Mouse (Mus musculus): Measurements from ENCODE around the gene Dolk. TPM values are rescaled to one million over a fixed set of nuclear protein-coding genes. Genes with fewer than 3 reads are reported as not detected.
A peak's percentile ranks its signal among the peaks of the same experiment; 100 is the strongest.

Dolk gene
- total RNA-seq, 2 experiments from 2014 or later = 22.3 to 25.2 TPM

GRCm38 (mm10) chr2:30266392-30266941 lies 19.7 kb downstream of the Dolk start:
- peak overlapping the region; percentile 91 for H3K27ac ChIP-seq
- no peak overlapping the region for H3K4me3 ChIP-seq
- intact Hi-C loops (cut with DNase I) = loop anchor here (1.0 kb wide), 1 partner anchor 24 kb away; no protein-coding TSS in a partner anchor
- no peak; the same call in 1 of the 2 replicates for TF ChIP-seq CTCF (IDR thresholded peaks at IDR 0.05)
- DNase-seq (ENCODE audit: extremely low spot score in 1 of 2, low spot score in 2 of 2) = peak in 1 of 2 experiments; percentile 33

- DNase-seq (ENCODE audit: extremely low spot score in 1 of 2, low spot score in 2 of 2) = peak; percentile 39 to 55
- Histone ChIP-seq H3K27ac (peak within 1 kb of the TSS; percentile 91), H3K4me3 (no peak within 1 kb of the TSS)
- TF ChIP-seq CTCF (IDR thresholded peaks at IDR 0.05) = no peak
- intact Hi-C loops (cut with DNase I) = loop anchor here (1.0 kb wide), 1 partner anchor 24 kb away; no protein-coding TSS in a partner anchor
Observed at GRCm38 (mm10) chr2:30265767-30266253, 20.3 kb downstream of the Dolk start, which contains the start of gene Phyhd1. TSS of gene Phyhd1 (plus strand) at chr2:30266203.

- H3K27ac ChIP-seq = peak overlapping the region; percentile 91
- no peak overlapping the region for H3K4me3 ChIP-seq
- intact Hi-C loops (cut with DNase I) = no loop called here
- no peak for TF ChIP-seq CTCF (IDR thresholded peaks at IDR 0.05)
- no peak for DNase-seq (ENCODE audit: extremely low spot score in 1 of 2, low spot score in 2 of 2)
Observed at GRCm38 (mm10) chr2:30264671-30265519, 21.2 kb downstream of the Dolk start.

GRCm38 (mm10) chr2:30263811-30264210 lies 22.3 kb downstream of the Dolk start:
- intact Hi-C loops (cut with DNase I) = no loop called here
- TF ChIP-seq CTCF (IDR thresholded peaks at IDR 0.05) = no peak
- no peak for DNase-seq (ENCODE audit: extremely low spot score in 1 of 2, low spot score in 2 of 2)
- H3K27ac ChIP-seq = peak overlapping the region; percentile 42
- H3K4me3 ChIP-seq = no peak overlapping the region

GRCm38 (mm10) chr2:30262840-30263441 lies 23.2 kb downstream of the Dolk start:
- no peak overlapping the region for H3K4me3 ChIP-seq
- peak overlapping the region; percentile 42 for H3K27ac ChIP-seq
- DNase-seq (ENCODE audit: extremely low spot score in 1 of 2, low spot score in 2 of 2) = peak; percentile 40 to 50
- no peak for TF ChIP-seq CTCF (IDR thresholded peaks at IDR 0.05)
- intact Hi-C loops (cut with DNase I) = no loop called here

GRCm38 (mm10) chr2:30261921-30262839 lies 24.0 kb downstream of the Dolk start:
- H3K27ac ChIP-seq = peak overlapping the region; percentile 42
- H3K4me3 ChIP-seq = no peak overlapping the region
- no peak for TF ChIP-seq CTCF (IDR thresholded peaks at IDR 0.05)
- intact Hi-C loops (cut with DNase I) = no loop called here
- DNase-seq (ENCODE audit: extremely low spot score in 1 of 2, low spot score in 2 of 2) = no peak

GRCm38 (mm10) chr2:30261064-30261736 lies 24.9 kb downstream of the Dolk start:
- TF ChIP-seq CTCF (IDR thresholded peaks at IDR 0.05) = peak; percentile 11; the same call in 1 of the 2 replicates
- Histone ChIP-seq H3K27ac (no peak overlapping the region; the same call in 1 of the 2 replicates), H3K4me3 (no peak overlapping the region)
- DNase-seq (ENCODE audit: extremely low spot score in 1 of 2, low spot score in 2 of 2) = no peak
- intact Hi-C loops (cut with DNase I) = no loop called here

- TF ChIP-seq CTCF (IDR thresholded peaks at IDR 0.05) = no peak
- no peak for DNase-seq (ENCODE audit: extremely low spot score in 1 of 2, low spot score in 2 of 2)
- intact Hi-C loops (cut with DNase I) = no loop called here
- H3K27ac ChIP-seq = peak overlapping the region; percentile 67
- H3K4me3 ChIP-seq = no peak overlapping the region
Observed at GRCm38 (mm10) chr2:30259131-30260064, 26.7 kb downstream of the Dolk start.

- TF ChIP-seq CTCF (IDR thresholded peaks at IDR 0.05) = no peak
- no peak for DNase-seq (ENCODE audit: extremely low spot score in 1 of 2, low spot score in 2 of 2)
- intact Hi-C loops (cut with DNase I) = no loop called here
- Histone ChIP-seq H3K27ac (peak overlapping the region; percentile 67), H3K4me3 (no peak overlapping the region)
Observed at GRCm38 (mm10) chr2:30258600-30258999, 27.5 kb downstream of the Dolk start.
